Mouse (Mus musculus): Measurements from ENCODE around the gene Myh8.

Gene Myh8

DNA sequence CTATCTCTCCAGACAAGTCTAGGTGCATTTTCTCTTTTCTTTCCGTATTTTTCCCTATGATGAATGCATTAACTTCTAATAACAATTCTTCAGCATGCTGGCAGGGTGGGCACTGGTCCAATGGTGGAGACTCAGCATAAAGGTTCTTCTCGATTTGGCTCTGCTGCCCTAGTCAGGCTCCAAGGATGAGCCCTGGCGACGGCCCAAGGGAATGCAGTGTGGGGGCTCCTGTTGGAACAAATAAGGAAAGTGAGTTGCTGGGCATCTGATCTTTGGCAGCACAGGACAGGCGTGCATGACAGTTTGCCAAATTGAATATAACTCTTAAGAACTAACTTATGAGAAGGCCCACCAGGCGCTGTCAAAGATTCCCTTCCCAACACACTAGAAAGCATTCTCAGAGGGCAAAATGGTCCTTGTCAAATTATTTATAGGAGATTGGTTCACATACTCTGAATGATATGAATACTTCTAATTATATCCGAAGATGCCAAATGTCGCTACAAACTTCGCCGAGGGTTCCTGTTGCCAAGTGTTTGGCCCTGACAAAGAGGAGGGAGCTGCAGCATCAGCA is at the start of gene Myh8:
TSS of gene Myh8 (plus strand) at position 524 of the 574 bp plus-strand sequence.
- DNase-seq (ENCODE audit: low spot score in 2 of 2): no peak

DNA sequence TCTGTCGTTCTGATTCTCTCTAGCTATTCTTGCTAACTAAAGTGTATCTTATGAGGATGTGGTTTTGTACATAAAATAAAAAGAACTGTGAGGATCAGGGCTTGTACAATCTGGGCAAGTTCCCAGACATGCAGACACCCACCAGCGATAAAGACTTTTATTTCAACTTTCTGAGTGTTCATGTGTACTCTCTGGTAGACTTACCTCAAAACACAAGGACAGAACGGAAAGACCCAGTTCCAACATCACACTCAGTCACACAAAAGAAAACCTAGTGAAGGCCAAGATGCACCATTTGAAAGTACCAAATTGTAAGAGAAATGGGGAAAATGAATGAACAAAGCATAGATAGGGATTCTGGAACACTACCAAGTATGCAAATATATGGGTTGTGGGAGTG is 48.2 kb upstream of the Myh8 start:
- DNase-seq (ENCODE audit: low spot score in 2 of 2): no peak

DNA sequence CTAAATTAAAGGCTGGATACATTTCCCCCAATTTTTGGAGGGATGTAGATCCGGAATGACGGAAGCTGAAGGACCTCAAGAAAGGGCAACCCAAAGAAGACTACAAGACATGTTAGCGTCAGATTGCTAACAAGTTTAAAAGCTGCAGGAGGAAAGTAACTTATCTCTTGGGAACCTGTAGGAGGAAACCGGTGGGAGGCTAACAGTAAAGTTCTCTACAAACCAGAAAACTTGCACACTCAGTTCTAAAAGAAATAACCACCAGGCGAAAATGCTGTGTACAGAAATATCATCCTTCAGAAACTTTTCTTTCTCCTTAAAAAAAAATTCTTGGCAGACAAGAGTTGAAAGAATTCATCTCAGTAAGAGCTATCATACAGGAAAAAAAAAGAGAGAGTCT is 47.8 kb upstream of the Myh8 start:
- DNase-seq (ENCODE audit: low spot score in 2 of 2): no peak

DNA sequence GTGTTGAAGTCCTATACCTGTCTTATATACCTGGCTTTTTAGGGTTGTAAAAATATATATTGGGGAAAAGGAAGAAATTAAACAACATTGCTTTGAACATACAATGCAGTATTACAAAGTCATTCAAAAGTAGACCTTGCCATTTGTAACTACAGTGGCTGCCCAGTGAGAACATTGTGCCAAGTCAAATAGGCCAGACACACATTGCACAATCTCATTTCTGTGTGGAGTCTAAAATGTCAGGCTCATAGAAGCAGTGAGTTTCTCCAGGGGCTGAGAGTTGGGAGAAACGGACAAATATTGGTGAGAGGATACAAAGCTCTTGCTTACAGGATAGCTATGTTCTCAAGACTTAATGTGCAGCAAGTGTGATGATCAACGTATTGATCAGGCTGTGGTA is 47.0 kb upstream of the Myh8 start:
- DNase-seq (ENCODE audit: low spot score in 2 of 2): no peak

DNA sequence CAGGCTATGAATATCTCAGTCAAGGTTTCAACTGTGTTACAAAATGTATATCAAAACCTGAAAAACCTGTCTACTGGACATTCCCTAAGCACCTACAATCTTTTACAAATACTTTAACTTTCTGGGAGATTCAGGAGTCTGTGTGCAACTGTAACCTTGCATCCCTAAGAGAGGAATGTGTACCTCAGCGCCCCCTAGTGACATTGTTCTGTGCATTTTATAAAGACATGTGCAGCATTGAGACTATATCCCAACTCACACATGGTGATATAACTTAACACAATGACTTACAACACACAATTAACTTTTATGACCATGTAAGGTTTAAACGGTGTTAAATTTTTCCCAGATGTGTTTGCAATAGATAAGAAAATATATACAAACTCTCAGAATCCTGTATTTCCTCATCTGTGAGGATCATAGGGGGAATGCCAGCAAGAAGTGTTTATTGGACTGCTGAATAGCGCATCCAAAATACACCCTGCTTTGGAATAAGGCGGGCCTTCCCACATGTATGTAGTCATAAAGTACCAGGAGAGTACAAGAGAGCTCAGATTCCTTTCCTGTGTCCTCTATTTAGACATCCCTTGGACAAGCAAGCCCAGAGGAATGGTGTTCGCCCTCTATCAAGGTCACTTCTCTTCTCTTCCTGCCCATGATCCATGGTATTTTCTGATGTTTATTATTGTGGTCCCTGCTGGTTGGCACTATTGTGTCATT is 41.1 kb upstream of the Myh8 start:
- peak in 1 of 2 experiments; percentile 4 for DNase-seq (ENCODE audit: low spot score in 2 of 2)

DNA sequence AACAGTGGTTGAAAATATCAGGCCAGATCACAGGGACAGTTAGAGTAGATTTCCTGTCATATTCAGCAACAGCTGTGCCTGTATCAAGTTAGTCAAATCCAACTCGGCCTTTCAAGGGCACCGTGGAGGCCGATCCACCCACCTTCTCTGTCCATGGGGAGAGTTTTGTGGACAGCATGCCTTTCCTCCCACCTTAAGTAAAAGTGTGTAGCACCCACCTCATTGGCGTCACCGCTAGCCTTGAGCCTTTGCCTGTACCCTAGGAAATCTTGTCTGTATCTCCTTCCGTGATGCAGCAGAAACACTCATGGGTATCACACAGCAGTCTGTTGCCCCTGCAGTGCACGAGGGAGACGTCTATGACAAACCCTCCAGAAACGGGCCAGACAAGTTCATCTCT is 40.1 kb upstream of the Myh8 start:
- no peak for DNase-seq (ENCODE audit: low spot score in 2 of 2)

DNA sequence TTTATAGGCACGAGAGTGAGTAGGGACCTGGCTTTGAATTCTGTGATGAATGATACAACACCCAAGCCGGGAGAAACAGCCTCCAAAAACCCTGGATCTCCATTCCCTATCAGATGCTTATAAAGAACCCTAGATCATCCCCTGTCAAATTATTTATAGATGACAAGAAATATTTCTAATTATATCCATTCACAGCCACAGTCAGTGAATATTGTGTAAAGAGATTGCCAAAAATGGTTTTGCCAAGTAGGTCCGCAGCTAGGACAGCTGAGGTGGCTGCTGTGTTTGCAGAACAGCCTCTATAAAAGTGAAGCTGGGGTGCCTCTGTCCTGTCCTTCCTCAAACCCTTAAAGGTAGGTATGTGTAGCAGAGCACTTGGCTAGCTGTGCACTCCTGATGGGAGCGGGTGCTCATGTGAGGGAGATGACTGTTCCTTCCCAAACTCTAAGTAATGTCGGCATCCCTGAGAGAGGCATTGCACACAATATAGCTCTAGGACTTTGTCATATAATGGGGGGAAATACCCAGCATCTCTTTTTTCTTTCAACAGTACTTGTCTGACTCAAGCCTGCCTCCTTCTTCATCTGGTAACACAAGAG is 39.3 kb upstream of the Myh8 start, which contains the start of gene Myh4:
TSS of gene Myh4 (plus strand) at position 549 of the 599 bp plus-strand sequence.
- no peak for DNase-seq (ENCODE audit: low spot score in 2 of 2)

DNA sequence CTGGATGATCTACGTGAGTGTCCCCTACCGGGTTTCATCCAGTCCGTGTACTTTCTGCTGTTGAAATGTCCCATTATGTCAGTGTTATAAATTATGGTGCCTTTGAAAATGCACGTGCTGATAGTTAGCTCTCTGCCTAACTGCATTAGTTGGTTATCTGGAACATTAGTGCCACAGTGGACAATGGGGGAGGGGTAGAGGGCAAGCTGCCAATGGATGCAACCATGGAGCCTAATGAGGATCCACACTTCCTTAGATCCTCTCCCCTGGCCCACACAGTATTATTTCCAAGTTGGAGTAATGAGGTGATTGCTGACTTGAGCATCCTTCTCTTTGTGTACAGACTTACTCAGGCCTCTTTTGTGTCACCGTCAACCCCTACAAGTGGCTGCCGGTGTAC is 35.9 kb upstream of the Myh8 start:
- DNase-seq (ENCODE audit: low spot score in 2 of 2): no peak

DNA sequence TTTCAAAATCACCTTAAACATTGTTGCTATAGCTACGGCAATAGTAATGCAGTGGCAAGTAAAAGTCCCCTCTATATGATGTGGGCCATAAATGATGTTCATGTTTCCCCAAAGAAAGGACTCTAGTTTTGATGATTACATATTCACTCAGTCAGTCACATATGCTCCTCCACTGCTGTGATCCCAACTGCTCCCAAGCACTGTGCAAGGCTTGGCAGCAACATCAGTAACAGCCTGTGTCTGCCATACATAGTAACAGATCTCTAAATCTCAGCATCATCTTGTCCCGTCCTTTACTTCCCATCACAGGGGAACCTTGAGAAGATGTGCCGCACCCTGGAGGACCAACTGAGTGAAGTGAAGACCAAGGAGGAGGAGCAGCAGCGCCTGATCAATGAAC is 23.2 kb upstream of the Myh8 start:
- DNase-seq (ENCODE audit: low spot score in 2 of 2): no peak

DNA sequence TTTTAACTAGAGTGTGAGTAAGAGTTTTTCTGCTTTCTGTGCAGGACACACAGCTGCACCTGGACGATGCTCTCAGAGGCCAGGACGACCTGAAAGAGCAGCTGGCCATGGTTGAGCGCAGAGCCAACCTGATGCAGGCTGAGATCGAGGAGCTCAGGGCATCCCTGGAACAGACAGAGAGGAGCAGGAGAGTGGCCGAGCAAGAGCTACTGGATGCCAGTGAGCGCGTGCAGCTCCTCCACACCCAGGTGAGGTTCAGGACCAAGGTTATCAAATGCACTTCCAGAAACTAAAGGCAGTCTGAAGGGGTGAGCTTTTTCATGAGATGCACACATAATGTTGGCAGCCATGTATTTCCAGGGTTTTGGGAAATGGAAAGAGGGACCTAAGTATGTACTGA is 19.9 kb upstream of the Myh8 start:
- DNase-seq (ENCODE audit: low spot score in 2 of 2): no peak

DNA sequence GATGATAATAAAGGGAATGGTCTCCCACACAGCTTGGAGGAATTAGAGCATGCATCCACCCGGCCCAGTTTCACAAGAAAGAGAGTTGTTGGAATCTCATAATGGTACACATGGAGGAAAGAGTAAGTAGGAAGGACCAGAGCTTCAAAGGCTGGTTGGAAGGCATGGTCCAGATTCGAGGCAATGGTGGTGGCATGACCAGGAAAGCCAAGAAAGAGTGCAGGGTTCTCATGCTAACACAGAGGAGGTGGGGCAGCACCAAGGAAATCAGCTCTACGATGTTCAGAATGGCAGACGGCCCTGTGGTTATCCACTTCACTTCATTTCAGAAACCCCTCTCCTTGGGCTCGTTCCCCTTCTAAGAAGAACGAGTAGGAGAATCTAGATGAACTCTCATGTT is 16.0 kb upstream of the Myh8 start:
- no peak for DNase-seq (ENCODE audit: low spot score in 2 of 2)

DNA sequence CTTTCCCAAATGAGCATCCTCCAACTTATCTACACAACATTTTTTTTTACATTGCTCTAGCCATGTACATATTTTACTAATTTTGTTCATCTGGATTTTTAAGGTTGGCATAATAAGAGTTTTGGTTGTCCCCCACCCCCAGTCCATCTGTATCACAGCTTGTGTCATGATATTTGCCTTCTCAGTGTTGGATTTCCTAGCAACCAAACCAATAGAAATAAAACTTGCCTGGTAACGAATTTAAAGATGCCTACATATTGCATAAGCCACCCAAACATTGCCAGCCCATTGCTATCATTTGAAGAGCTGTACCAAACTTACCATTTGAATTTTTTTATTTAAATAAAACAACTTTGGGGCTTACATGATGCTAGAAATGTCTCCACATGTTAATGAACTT is 16.5 kb downstream of the Myh8 start:
- DNase-seq (ENCODE audit: low spot score in 2 of 2): no peak

DNA sequence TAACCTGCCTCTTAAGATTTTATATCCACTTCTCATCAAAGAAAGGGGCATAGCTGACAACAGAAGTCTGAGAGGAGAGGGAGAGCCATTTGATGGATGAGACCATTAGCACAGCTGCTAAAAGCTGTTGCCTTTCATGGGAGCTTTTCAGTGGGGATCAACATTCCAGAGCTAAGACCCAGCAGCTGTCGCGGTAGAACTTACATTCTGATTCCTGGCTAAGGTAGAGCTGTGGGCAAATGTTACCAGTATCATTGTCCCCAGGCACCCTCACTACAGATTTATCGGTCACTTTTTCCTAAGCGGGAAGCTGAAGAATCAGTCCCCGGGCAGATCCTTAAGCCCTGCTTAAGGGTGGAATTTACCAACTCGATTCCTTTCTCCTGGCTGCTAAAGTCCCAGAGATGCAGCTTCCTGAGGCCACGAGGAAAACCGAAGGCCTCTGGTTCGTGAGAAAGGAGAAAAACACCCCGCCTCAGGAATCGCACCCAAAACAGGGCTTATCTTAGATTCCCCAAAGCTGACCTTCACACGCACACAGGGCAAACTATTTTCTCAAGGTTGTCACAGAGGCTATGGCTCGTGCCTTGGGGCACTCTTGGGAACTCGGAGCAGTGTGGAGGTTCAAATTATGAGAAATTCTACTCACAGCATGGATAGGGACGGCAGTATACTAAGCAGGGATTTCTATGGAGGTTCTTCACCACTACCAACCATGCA is 37.0 kb downstream of the Myh8 start:
- DNase-seq (ENCODE audit: low spot score in 2 of 2): no peak

DNA sequence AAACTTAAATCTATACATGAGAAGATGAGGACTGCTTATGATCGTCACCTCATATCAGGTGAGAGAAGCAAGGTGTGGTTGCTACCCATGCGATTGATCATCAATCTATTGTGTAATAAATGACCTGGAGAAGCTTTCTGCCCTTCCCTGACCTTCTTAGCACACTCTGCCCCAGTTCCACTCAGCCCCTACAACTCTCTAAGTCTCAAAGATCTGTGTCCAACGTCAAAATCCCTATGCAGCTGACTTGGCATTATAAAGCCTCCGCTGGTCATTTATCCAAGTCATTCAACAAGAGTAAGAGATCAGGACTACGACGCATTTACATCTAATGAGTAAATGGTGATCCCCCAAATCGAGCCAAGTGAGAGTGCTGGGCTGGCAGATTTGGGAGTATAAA is 44.4 kb downstream of the Myh8 start, which contains the start of gene Myh13:
TSS of gene Myh13 (plus strand) at position 301 of the 400 bp plus-strand sequence.
- no peak for DNase-seq (ENCODE audit: low spot score in 2 of 2)

DNA sequence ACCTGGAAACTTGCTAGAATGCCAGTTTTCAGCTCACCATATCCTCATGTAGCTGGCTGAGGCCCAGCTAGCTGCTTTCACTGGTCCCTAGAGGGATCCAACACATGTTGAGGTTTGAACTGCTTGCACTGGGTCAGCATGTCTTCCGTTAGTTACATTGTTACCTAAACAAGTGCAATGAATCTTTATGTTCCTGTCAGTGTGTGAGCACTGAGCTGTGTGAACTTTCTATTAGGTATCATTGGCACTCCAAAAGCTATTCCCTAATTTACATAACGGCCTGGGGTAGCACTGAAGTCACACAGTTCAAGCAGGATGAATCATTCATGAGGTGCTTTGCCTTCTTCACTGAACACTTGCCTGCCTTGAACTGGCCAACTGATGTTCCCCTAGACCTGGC is 49.6 kb downstream of the Myh8 start:
- no peak for DNase-seq (ENCODE audit: low spot score in 2 of 2)

DNA sequence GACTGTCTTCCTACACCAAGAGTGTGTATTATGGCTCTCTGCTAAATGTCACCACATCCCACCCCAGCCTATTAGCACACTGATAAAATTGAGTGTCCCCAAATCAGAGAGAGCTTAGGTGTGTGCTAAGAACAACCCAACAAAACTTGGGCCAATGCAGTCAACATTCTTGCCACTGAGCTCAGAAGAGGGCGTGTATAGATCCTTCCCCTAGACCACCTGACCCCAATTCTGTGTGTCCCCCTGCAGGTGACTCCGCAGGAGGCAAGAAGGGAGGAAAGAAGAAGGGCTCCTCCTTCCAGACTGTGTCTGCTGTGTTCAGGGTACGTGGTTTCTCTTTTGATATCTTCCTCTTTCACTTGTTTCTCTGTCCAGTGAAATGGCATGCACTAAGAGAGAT is 67.6 kb downstream of the Myh8 start:
- DNase-seq (ENCODE audit: low spot score in 2 of 2): no peak

DNA sequence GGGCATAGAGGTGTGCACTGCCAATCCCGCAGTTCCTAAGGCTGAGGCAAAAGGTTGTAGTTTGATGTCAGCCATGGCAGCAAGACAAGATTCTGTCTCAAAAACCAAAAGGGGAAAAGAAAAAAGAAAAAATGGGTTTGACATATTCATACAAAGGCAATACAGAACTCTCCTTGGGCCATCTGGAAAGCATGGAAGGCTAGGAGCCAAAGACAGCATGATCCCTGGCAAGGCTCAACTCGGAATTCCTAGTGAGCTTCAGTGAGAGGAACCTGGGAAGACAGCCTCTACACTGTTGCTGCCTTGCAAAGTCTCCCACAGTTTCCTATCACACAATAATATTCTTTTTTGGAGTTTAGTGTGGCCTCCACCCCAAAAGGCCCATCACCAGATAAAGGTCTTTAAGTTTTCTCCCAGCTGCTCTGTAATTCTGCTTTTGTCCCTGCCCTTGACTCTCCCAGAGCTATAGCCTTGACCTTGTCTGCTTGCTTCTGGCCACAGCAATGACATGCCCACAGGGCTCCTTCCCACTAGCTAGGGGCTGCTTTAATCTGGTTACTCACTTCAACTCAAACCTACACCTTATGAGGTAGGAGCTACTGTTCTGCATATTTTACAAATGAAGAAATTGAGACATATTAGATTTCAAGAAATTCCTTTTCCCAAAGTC is 68.4 kb downstream of the Myh8 start:
- no peak for DNase-seq (ENCODE audit: low spot score in 2 of 2)

DNA sequence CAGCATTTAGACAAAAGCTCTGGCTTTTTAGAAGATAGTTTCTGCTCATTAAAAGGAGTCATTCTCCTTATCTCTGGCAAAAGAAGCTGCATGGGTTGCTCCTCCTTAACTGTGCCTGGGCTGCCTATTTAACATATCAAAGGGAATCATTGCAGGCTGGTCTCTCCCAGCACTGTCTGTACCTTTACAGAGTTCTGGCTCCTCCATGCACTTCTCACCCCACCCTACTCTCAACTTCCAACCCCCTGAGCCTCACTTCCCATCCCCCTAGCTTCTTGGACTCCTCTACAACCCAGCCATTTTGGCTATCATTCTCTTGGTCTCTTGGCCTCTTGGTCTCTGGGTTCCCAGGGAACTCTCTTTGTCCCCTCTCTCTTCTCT is 68.9 kb downstream of the Myh8 start:
- DNase-seq (ENCODE audit: low spot score in 2 of 2): no peak

DNA sequence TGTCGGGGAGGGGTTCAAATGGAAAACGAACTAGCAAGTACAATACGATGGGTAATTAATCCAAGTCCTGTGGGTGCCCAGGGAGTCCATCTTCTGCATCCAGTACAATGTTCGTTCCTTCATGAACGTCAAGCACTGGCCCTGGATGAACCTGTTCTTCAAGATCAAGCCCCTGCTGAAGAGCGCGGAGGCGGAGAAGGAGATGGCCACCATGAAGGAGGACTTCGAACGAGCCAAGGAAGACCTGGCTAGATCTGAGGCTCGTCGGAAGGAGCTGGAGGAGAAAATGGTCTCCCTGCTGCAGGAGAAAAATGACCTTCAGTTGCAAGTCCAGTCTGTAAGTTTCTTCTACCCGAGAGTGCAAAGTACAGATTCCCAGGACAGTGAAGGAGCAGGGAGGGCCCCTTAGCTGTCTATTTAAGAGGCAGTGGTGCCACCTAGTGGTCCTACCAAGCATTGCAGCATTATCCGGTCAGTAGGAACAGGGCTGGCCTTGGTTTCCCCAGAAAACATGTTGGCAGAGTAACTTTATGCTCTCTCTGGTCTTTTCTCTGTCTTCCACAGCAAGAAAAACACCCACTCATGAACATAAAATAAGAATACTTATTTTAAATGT is 73.3 kb downstream of the Myh8 start:
- peak; percentile 18 to 50 for DNase-seq (ENCODE audit: low spot score in 2 of 2)

DNA sequence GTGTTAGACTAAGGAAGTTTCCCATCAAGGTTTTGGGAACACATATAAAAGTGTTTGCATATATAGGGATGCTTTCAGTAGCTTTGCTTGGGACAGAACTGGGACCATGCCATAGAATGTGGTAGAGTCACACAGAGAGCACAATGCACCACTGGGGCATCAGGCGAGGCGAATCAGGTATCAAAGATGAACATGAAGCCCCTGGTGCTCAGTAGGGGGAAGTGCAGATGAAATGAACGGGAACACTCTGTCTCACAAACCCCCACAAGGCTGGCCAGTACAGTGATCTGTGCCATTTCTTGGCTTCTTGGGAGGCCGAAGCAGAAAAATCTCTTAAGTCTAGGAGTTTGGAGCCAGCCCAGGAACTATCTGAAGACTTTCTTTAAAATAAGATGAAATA is 76.1 kb downstream of the Myh8 start:
- DNase-seq (ENCODE audit: low spot score in 2 of 2): no peak

DNA sequence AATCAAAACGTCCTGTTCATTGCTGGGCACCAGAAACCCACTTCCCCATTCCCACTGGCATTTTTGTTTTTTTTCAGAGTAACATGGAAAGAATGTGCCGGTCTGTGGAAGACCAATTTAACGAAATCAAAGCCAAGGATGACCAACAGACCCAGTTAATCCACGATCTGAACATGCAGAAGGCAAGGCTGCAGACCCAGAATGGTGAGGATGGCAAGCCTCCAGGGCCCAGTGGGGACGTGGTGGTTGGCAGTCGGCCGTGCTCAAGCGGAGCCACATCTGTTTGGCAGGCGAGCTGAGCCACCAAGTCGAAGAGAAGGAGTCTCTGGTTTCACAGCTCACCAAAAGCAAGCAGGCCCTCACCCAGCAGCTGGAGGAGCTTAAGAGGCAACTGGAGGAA is 81.1 kb downstream of the Myh8 start:
- no peak for DNase-seq (ENCODE audit: low spot score in 2 of 2)

All from urinary bladder, adult 18-20 months (tissue).